Mouse (Mus musculus) T-helper 17 cell (primary cell): ENCODE results near the gene Kcnh7.

Experiments
- in situ Hi-C, 2 experiments: fragments of 300-600 bp; cut with MboI, MseI; formaldehyde crosslinking; loops; 1 replicate in 1 of 2; 2 replicates in 1 of 2; pipeline ENCODE4 v1.15.1; 2025; ENCODE audit warnings: high pct_unique_total_duplicates in 2 of 2

Gene Kcnh7

DNA sequence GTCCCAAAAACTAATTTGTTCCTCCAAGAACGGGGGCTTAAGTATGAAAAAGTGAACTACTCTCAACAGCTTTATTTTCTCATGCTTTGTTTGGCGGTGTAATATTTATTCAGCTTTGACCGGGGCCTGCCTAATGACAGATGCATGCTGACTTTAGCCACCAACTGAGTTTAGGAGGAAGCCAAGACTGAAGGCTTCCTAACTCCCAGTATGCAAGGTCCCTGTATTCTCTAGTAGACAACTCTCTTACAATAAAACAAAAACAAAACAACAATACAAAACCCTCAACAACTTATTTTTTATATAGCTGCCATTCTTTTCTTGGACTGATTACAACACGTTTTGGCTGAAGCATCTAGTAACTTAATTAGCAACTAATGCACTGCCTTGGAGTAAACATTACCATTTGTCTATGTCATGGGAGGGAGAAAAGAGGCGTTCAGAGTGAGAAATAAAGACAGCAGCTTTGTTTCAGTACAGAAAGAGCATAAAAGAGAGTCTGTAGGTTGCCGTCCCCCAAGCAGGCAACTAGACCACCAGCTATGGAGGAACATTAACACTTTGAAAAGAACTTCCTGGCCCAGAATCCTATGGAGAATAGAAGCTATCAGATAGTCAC is 537.3 kb downstream of the Kcnh7 start:
- in situ Hi-C loops, result loop anchor here (10.0 to 25.0 kb wide), 2 partner anchors 252 to 834 kb away; partner anchors contain the start of gene Tbr1 (in 1 of the 2)

DNA sequence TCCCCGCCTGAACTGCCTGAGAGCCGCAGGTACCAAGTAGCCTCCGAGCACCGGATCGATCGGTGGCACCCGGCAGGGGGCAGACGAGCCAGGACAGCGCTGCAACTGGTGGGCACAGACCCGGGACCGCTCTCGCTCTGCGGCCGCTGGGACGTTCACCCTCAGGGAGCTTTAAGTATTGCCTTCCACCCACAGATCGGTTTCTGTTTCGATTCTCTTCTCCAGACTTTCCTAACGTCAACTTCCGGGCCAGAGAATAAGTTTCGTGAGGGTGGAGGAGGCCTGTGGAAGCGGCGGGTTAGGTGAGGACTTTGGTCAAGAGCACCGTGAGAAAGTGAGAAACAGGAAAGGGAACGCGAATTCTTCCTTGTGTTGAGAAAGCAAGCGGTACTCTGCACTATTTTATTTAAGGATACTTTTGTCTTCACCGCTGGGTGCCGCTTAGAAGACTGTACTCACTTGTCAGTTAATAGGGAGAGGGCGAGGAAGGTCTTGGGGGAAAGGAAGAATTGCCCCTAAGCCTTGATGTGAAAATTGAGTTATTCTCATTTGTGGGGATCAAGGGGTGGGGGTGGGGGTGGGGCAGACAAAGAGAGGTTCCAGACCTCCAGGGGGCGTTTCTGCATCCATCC is 538.0 kb downstream of the Kcnh7 start, which contains the start of gene Ifih1:
Ifih1 (minus strand) TSS at position 242 of the 632 bp plus-strand sequence.
- in situ Hi-C loops, result loop anchor here (10.0 to 25.0 kb wide), 2 partner anchors 251 to 834 kb away; partner anchors contain the start of gene Tbr1 (in 1 of the 2)

DNA sequence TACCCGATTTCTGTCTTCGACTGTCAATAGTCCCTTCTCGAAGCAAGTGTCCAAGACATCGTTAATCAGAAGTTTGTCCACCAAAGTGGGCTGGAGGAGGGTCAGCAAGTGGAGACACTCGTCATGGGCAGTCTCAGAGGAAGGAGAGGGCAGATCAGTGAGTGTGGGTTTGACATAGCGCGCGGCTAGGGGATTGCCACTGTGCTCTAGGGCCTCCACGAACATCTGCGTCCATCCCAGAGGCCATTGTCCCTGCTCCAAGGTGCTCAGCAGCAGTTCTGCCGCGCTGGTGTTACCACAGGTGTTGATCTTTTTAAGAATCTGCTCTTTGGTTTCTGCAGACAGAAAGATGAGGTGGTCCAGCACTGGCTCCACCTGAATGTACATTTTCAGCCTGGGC is 538.6 kb downstream of the Kcnh7 start:
- in situ Hi-C loops, result loop anchor here (10.0 to 25.0 kb wide), 2 partner anchors 251 to 833 kb away; partner anchors contain the start of gene Tbr1 (in 1 of the 2)

DNA sequence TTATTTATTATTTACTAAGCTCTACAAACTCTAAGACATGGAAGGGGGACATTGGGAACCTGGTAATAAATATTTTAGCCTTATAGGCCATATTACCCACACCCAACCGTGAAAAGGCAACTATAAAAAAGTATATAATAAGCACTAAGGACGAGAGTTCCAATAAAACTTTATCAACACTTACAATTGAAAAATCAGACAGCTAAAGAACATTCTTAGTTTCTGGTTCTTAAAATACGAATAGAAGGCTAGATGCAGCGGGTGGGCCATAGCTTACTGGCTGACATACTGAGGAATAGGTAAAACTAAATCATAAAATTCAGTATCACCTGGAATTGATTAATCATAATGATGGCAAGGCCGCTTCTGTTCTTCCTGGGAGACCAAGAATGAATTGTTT is 539.2 kb downstream of the Kcnh7 start:
- in situ Hi-C loops, result loop anchor here (10.0 to 25.0 kb wide), 2 partner anchors 250 to 833 kb away; partner anchors contain the start of gene Tbr1 (in 1 of the 2)
